8 mouse cellular contexts compared by ENCODE assay signal in the genomic region with DNA sequence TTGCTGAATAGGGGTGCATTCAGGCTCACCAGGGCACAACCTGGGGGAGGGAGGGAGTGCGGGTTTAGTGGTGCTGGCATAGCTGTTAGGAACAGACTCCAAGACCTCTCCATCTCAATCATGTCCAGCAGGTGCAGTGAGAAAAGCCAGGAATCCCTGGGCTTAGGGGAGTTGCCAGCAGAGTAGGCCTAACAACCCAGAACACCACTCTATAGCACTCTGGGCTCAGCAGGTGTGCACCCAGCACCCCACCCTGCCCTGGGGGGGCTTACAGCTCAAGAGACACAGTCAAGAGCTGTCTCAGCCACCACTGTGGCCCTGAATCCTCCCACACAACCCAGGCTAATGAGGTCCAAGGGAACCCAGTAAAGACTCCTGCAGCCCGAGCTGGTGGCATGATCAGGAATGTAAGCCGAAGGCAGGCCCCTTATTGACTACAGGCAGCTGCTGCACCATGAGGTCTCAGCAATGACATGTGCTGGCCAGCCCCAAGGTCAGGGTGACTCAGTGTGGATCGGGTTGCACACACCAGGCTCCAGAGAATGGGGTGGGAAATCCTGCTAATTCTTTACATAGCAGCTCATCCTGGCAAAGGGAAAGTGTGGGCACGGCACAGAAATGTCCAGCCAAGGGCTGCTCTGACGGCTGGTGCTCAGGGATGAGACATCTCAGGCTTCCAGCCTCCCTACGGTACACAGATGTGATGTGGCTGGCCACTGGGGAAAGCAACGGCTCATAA. TPM values are rescaled to one million over a fixed set of nuclear protein-coding genes. Genes with fewer than 3 reads are reported as not detected.
DNase-seq lines count a peak whose midpoint lies in the region; ATAC-seq and TF ChIP-seq lines count a peak whose summit lies in the region.

No protein-coding gene starts in this region.

- H3K4me1 ChIP-seq in limb, embryonic 14.5 days (ENCODE audit: control insufficient read depth, insufficient read depth, low read length) = peaks cover 30% of the 10 kb centered on the region

- no peaks in the 10 kb centered on the region for H3K27me3 ChIP-seq in limb, embryonic 14.5 days (ENCODE audit: control insufficient read depth, insufficient read depth, low read length)

- TF ChIP-seq POLR2A in limb, embryonic 14.5 days (IDR thresholded peaks at IDR 0.05; ENCODE audit: borderline replicate concordance, extremely low read depth, insufficient read depth, insufficient read length) = no peak

- no peak overlapping the region for H3K4me2 ChIP-seq in limb, embryonic 14.5 days (replicated peaks; ENCODE audit: low read depth, low read length, severe bottlenecking)

- peak; percentile 62 for ATAC-seq in limb, embryonic 14.5 days (ENCODE audit: low FRiP score, low read depth)

- WGBS in limb, embryonic 14.5 days = 46% methylated on average over 8 of the region's 8 CpGs

- no peak overlapping the region for H3K27ac ChIP-seq in limb, embryonic 14.5 days (replicated peaks; ENCODE audit: low read depth, low read length)

- peak; percentile 24 to 47 for DNase-seq in left cerebral cortex, adult 18-20 months (ENCODE audit: low spot score in 2 of 2)
- no peak for DNase-seq in left cerebral cortex, adult 9 months (ENCODE audit: low spot score in 2 of 2)
- DNase-seq in adipocyte (ENCODE audit: low spot score) = peak; percentile 47
- peak; percentile 93 for DNase-seq in fibroblast of lung, adult 2 months (ENCODE audit: low read depth)
- DNase-seq in limb, embryonic 14.5 days (ENCODE audit: low spot score) = peak; percentile 52
- DNase-seq in thymus, postnatal 14 days = no peak
- DNase-seq in thymus, adult 18-20 months = no peak
- no peak for DNase-seq in layer of hippocampus, adult 8-10 months (ENCODE audit: low spot score in 2 of 2)

- no peak overlapping the region for H3K4me3 ChIP-seq in limb, embryonic 14.5 days (replicated peaks; ENCODE audit: low read length)

- no peaks in the 10 kb centered on the region for H3K36me3 ChIP-seq in limb, embryonic 14.5 days (ENCODE audit: control insufficient read depth, insufficient read depth, low read length)

- no peaks in the 10 kb centered on the region for H3K9me3 ChIP-seq in limb, embryonic 14.5 days (ENCODE audit: control insufficient read depth, low read length)

- H3K9ac ChIP-seq in limb, embryonic 14.5 days (ENCODE audit: low read depth, low read length, severe bottlenecking) = no peak overlapping the region; the same call in 1 of the 2 replicates

RNA-seq across cellular contexts. Expression of a gene that starts 5.8 kb away (rescaled TPM):
- 10 to 100 TPM; 53.0 to 54.4 TPM for total RNA-seq in left cerebral cortex, adult 18-20 months (2021)
- 34.6 and 43.9 TPM in 2 replicates for polyA plus RNA-seq in limb, embryonic 14.5 days (2012; rRNA removed)
- 27.1 and 27.8 TPM in 2 replicates for polyA plus RNA-seq in limb, embryonic 14.5 days (2014; fragmentation: Nextera tagmentation; extraction: Ambion mirVana)
- total RNA-seq in layer of hippocampus, adult 8-10 months (2022) = 10 to 100 TPM; 52.0 to 66.6 (median 61.8) TPM

RNA-seq across cellular contexts. Expression of a gene that starts 43.0 kb away (rescaled TPM):
- under 1 TPM; 0.33 to 0.35 TPM for total RNA-seq in left cerebral cortex, adult 18-20 months (2021)
- polyA plus RNA-seq in limb, embryonic 14.5 days (2012; rRNA removed) = not detected in 2 replicates
- 0.26 TPM in 1 of 2 replicates, not detected in the other for polyA plus RNA-seq in limb, embryonic 14.5 days (2014; fragmentation: Nextera tagmentation; extraction: Ambion mirVana)
- under 1 TPM in 1 of 4 experiments, not detected in 3; 0.41 TPM for total RNA-seq in layer of hippocampus, adult 8-10 months (2022)

RNA-seq across cellular contexts. Expression of a gene that starts 47.9 kb away (rescaled TPM):
- total RNA-seq in left cerebral cortex, adult 18-20 months (2021) = 10 to 100 TPM; 44.5 to 52.3 TPM
- polyA plus RNA-seq in limb, embryonic 14.5 days (2012; rRNA removed) = 97.7 and 127 TPM in 2 replicates
- 33.2 and 39.3 TPM in 2 replicates for polyA plus RNA-seq in limb, embryonic 14.5 days (2014; fragmentation: Nextera tagmentation; extraction: Ambion mirVana)
- total RNA-seq in layer of hippocampus, adult 8-10 months (2022) = 10 to 100 TPM; 25.1 to 66.1 (median 45.2) TPM

Comparison
In these comparisons a context has a peak if more than half of its experiments do, and no peak if none do; other contexts are left out.
1. DNase-seq: peak in left cerebral cortex, adult 18-20 months (2 of 2), adipocyte (single experiment), fibroblast of lung, adult 2 months (single experiment) and limb, embryonic 14.5 days (single experiment); none in left cerebral cortex, adult 9 months (0 of 2), thymus, postnatal 14 days (single experiment), thymus, adult 18-20 months (0 of 2) and layer of hippocampus, adult 8-10 months (0 of 2).